Mouse (Mus musculus) Muller cell, postnatal 12 days (primary cell): ENCODE data around the gene Phactr3.
"Not testable (repeated sequence)": the region's sequence is repeated elsewhere in the genome, so short reads cannot be mapped to it uniquely, and the experiment has no call there.

Experiments used
- DNase-seq: peaks from one replicate; pipeline ENCODE4 v3.0.0-alpha.2; 2015; ENCODE audit errors: inconsistent ontology term

Gene Phactr3

GRCm38 (mm10) chr2:178327466-178328040, 208.8 kb downstream of the Phactr3 start:
- DNase-seq: peak; percentile 83

DNA sequence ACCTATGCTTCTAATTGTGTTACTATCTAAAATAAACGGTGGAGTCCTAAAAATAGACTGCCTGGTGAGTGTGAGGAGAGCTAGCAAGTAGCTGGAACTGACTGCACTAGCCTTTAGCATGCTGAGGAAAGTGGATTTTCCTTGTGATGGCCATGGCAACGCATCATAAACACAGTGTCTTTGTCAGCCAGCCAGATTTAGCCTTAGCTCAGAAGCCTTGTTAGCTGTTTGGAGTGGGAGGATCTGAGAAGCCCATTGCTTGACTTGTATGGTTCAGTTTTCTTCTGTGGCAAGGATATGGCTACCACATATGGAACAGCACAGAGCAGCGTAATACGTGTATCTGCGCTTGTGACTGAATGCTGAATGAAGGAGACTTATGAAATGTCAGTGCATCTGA, 210.8 kb downstream of the Phactr3 start:
- DNase-seq: no peak

GRCm38 (mm10) chr2:178329986-178330385, 211.2 kb downstream of the Phactr3 start:
- peak; percentile 1 for DNase-seq

- DNase-seq: peak; percentile 1
Observed at GRCm38 (mm10) chr2:178337878-178338277, 219.1 kb downstream of the Phactr3 start.

GRCm38 (mm10) chr2:178339044-178339443, 220.3 kb downstream of the Phactr3 start:
- peak; percentile 8 for DNase-seq

DNA sequence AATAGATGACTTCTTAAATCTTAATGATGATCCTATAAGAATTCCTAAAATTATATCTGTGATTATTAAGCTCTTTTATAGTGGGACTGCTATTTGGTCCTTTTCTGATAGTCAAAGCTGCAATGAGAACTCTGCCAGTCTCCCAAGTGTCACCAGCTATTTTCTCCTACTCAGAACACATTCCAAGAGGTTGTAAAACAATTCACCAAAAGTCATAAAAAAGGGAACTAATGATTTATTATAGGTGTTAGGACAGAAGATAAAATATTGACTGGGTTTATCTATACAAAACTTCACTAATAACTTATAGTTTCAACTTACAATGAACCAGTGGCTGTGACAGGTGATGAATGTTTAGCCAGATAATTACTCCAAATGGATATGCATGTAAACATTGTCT, 223.3 kb downstream of the Phactr3 start:
- not testable (repeated sequence) for DNase-seq

GRCm38 (mm10) chr2:178342597-178342996, 223.8 kb downstream of the Phactr3 start:
- DNase-seq: no peak
